Mouse (Mus musculus): ENCODE measurements around the gene Dus1l. TPM values are rescaled to one million over a fixed set of nuclear protein-coding genes. Genes with fewer than 3 reads are reported as not detected.
"Not testable (repeated sequence)": the region's sequence is repeated elsewhere in the genome, so short reads cannot be mapped to it uniquely, and the experiment has no call there.

The Dus1l gene
- total RNA-seq, 2 experiments from 2014 or later, result 40.1 to 45.5 TPM

DNA sequence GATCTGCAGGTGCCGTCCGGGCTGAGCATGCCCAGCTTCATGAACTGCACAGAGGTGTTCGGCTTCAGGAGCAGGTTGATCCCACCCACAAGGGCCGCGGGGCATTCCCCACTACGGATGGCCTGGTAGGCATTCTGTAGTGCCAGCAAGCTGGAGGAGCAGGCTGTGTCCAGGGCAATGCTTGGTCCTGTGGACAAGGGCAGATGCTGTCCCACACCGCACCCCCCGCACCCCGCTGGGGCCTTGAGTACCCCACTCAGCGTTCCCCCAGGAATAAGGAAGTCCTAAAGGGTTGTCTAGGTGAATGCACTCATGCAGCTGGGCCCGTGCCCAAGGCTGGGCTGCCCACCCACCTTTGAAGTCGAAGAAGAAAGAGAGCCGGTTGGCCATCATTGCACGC, 24.3 kb upstream of the Dus1l start:
- DNase-seq (ENCODE audit: low spot score in 2 of 2), result no peak

DNA sequence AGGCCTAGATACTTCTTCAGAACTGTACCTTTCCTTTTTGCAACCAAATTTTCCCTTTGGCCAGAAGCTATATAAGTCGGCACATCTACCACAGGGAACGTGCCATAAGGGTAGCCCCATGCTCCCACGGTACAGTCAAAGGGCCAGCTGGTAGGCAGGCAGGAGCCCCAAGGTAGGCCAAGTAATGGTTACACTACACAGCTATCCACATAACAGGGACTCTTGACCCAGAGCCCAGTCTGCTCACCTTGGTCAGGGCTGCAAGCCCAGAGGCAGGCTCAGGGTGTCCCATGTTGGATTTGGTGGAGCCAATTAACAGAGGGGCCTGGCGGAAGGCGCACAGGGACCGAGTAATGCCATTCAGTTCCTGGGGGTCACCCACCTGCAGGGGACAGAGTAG, 23.4 kb upstream of the Dus1l start:
- no peak for DNase-seq (ENCODE audit: low spot score in 2 of 2)

DNA sequence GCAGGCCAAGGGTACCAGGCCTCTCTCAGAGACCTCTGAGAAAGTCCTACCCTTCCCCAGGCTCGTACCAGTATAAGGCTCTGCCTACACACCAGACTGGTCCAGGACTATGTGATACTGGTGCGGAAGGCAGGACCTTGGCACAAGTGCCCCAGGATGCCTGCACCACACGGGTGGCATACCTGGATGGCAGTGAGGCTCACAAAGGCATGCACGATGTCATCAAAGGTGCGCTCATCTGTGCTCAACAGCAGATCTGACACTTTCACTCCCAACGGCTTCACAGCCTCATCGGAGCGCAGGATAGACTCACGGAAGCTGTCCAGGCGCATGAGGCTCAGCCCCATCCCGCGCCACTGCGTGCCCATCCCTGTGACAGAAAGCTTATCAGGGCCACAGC, 22.0 kb upstream of the Dus1l start:
- DNase-seq (ENCODE audit: low spot score in 2 of 2), result no peak

DNA sequence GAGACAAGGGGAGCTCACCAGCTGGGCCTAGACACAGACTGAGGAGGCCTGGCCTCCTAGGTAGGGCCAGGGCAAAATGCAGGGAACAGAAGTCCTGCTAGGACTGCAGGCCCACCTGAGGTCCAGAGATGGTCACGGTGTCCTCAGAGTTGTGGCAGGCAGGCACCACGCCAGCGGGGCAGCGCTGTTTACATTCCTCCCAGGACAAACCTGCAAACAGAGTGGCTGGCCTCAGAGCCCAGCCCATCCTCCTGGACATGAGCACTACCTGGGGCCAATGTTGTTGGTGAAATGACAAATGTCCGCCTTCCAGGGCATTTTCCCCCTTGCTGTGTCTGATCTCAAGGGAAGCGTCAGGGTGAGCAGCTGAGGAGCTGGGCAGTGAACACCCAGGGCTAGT, 21.2 kb upstream of the Dus1l start:
- DNase-seq (ENCODE audit: low spot score in 2 of 2), result no peak

DNA sequence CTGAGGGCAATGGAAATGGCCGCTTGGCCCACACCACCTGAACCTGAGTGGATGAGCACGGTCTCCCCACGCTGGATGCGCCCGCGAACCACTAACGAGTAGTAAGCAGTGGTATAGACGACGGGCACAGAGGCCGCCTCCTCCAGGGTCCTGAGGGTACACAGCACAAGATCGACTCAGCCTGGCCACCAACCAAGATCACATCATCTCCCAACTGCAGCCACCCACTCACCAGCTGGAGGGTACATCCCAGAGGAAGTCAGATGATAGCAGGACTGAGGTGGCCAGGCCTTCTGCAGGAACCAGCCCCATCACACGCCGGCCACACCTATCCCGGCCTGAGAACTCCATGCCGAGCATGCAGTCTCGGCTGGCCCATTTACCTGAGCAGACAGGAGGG, 15.9 kb upstream of the Dus1l start:
- DNase-seq (ENCODE audit: low spot score in 2 of 2), result no peak

DNA sequence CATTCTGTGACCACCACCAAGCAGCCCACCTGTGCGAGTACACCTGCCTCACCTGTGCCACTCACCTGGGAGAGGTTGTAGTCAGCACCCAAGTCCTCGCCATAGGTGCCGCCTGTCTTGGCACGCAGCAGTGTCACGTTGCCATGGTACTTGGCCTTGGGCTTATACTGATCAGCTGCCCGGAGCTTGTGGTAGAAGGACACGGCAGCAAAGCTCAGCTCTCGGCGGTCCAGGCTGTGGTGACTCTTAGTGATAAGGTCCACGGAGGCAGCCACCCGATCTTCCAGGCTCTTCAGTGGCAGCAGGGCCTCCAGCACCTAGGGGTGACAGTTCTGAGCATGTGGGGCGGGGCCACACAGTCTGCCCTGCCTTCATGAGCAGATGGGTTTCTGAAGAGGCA, 11.8 kb upstream of the Dus1l start:
- DNase-seq (ENCODE audit: low spot score in 2 of 2), result no peak

DNA sequence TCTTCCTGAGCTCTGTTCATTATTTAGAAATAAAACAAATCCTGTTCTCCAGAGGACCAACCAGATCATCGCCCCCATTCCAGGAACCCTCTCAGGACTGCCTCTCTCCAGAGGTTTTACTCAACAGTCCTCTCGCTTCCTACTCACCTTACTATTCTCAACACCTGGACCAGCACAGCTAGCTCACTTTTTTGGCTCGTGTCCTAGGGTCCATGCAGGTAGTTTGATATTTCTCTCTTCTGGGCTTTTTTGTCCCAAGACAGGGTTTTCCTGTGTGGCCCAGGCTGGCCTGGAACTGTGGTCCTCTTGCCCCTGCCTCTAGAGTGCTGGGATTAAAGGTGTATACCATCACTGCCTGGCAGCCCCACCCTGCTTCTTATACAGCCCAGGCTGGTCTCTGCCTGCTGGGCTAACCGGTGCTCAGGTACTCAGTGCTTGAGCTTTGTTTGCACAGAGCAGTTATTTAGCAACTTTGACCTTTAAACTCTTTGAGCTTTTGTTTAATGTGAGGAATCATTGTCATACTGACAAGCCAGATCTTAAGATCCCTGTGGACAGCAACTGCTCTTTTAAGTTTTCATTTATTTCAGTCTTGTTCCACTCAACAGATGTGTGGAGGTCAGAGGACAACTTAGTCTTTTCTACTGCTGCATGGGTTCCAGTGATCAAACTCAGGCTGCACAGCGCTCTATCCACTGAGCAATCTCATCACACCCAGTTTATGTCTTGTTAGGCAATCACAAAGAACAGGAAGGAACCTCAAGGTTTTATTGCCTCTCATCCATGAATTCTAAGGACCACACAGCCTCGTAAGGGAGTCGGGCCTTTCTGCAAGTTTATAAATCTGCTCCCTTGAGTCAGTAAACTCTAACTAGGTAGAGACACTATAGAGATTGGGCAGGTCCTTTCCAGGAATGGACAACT, 9.4 kb upstream of the Dus1l start:
- no peak for DNase-seq (ENCODE audit: low spot score in 2 of 2)

DNA sequence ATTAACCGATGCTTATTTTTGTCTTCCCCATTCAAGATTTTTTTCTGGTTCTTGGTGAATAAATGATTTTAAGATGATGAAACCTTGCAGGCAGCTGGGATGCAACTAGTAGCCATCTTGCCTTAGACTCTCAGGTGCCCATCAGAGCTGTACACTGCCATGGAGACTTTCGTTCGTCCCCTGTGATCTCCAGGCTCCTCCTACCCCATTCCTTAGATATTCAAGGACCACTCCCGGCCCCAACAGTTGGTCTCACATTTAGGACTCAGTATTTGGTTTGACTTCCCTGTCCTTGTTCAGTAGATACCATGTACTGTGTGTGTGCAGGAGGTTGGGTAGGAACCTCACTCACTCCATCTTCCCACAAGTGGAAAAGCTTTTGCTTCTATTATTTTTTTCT, 8.6 kb upstream of the Dus1l start:
- DNase-seq (ENCODE audit: low spot score in 2 of 2), result no peak

DNA sequence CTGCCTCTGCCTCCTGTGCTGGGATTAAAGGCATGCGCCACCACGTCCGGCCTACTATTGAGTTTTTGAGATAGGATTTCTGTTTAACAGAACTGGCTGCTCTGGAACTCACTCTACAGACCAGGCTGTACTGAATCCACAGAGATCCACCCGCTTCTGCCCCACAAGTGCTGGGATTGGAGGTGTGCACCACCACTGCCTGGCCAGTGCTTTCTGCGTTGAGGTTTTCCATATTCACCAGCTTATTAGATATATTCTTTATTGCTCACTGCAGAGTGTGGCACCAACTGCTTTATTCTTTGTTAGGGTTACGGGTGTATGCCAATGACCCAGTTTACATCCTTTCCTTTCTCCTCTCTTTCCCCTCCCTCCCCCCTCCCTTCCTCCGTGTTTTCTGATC, 8.1 kb upstream of the Dus1l start:
- DNase-seq (ENCODE audit: low spot score in 2 of 2), result no peak

DNA sequence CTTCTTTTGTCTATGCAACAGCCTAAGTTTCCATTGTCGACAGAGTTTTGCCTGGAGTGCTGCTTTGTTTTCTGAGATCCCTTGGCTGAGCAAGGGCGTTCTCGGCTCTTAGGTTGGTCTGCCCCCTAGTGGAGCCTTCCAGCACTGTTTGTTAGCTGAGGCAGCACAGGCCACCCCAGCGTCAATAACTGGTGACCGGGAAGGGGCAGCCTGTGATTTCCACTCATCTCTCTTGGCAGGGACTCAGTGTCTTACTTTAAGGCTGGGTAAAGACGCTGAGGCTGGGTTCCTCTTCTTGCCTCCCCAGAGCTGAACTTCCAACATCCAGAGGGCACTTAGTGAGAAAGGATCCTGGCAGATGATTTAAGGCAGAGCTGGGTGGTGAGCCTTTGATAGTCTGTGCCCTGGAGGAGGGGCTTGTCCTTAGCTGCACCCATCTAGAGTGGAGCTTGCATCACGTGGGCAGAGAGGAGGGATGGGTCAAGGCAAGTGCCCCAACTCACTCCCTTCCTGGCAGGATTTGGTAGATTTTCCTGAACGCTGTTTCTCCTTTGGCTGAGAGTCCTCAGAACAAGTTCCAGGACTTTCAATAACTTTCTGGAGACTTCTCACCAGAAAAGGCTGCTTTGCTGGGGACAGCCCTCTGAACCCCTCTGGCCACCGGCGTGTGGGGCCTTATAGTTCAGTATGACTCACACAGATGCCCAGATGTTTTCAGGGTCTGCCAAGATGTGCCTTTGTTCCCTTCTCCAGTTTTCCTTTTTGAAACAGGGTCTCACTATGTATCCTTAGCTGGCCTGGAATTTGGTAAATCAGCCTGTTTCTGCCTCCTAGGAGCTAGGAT, 4.1 kb upstream of the Dus1l start:
- DNase-seq (ENCODE audit: low spot score in 2 of 2), result peak; percentile 83 to 89

DNA sequence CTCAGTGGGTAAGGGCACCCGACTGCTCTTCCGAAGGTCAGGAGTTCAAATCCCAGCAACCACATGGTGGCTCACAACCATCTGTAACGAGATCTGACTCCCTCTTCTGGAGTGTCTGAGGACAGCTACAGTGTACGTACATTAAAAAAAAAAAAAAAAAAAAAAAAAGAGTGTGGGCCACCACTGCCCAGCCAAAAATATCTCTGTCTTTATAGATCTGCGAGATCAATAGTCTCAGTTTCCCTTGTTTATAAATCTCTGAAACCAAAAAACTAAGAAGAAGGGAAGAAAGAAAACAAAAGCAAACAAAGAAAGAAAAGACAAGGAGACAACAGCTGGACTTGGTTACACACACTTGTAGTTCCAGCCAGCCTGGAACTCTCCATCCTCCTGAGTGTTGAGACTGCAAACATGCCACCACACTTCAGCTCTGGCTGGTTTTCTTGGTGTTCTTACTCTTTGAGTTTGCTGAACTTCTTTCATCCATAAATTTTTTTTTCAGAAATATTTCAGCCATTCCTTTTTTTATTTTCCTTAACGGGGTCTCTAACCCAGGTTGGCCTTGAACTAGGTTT, 3.2 kb upstream of the Dus1l start:
- DNase-seq (ENCODE audit: low spot score in 2 of 2), result no peak

DNA sequence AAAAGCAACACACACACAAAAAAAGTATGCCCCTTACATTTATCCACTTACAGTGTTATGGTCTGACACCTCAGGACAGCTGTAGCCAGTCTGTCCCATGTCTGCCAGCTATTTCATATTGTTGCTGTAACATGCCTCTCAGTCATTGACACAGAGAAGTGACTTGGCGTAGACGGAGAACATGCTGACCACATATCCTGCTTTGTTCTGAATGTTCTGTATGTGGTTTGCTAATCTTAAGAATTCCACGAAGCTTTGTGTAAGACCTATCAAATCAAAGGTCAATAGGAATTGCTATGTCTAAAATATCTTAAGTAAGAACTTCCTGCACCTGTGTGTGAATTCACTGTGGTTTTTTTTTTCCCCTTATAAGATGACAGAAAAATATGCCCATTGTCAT, 2.0 kb upstream of the Dus1l start:
- no peak for DNase-seq (ENCODE audit: low spot score in 2 of 2)

DNA sequence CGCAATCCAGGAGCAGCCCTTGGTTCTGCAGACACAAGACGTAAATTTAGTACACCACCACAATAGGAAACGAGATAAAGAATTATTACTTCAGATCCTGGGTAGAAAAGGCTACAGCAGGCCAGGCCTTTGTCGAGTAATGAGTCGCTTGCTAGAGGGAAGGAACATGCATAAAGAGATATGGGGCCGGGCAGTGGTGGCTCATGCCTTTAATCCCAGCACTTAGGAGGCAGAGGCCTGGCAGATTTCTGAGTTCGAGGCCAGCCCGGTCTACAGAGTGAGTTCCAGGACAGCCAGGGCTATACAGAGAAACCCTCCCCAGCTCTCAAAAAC, 377 bp upstream of the Dus1l start:
- DNase-seq (ENCODE audit: low spot score in 2 of 2), result no peak

DNA sequence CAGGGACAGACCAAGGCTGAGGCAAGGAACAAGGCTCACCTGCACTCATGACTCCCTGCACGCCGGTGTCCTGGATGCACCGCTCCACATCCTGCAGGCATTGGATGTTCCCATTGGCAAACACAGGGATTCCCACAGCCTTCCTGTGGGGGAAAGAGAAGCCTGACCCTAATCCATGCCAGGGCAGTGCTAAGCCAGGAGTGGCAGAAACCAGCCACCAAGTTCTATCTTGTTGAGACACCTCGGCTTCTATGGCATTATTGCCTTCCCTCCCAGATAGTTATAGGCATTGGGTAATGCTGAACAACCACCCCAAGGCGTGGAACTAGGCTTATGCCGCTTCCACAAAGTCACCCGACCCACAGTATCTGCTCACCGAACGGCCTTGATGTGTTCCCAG, 3.6 kb downstream of the Dus1l start:
- no peak for DNase-seq (ENCODE audit: low spot score in 2 of 2)

DNA sequence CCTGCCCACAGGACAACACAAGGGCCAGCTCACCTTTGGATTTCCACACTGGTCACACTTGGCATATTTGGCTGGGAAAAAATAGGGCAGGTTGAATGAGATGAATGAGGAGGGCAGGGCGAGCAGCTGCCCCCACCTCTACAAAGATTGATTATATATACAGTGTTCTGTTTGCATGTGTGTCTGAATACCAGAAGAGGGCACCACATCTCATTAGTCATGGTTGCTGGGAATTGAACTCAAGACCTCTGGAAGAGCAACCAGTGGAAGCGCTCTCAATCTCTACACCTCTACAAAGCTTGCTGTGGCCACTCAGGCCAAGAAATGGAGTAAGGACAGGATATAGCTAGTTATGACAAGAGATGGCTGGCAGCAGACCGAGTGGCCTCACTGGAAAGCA, 6.4 kb downstream of the Dus1l start:
- no peak for DNase-seq (ENCODE audit: low spot score in 2 of 2)

DNA sequence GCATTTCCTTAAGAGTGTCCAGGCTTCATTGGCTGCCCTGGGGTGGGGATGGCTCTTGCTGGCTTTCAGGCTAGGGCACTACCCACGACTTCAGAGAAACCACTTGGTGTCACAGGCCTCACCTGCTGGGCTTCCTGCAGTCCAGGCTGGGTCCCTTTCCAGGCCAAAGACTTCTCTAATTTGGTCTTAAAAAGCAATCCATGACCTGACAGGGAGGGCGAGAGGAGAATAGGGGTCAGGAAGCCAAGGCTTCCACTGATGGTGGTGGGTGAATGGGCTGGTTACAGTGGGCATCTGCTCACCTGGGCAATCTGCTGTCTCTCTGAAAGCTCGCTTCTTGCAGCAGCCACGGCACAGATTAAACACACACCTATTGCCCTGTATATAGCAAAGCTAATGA, 6.8 kb downstream of the Dus1l start:
- DNase-seq (ENCODE audit: low spot score in 2 of 2), result no peak

DNA sequence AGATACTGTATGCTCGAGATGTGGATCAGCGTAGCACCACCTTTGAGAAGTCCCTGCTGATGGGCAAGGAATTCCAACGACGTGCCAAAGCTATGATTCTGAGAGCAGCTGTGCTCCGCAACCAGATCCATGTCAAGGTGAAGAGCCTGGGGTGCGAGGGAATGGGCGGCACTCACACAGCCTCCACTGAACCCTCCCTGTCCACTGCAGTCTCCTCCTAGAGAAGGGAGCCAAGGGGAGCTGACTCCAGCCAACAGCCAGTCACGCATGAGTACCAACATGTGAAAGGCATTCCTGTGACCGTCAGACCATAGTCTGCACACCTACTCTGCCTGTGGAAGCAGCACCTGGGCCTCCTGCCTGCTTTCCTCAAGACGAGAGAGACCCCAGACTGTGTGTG, 7.7 kb downstream of the Dus1l start:
- DNase-seq (ENCODE audit: low spot score in 2 of 2), result not testable (repeated sequence)

DNA sequence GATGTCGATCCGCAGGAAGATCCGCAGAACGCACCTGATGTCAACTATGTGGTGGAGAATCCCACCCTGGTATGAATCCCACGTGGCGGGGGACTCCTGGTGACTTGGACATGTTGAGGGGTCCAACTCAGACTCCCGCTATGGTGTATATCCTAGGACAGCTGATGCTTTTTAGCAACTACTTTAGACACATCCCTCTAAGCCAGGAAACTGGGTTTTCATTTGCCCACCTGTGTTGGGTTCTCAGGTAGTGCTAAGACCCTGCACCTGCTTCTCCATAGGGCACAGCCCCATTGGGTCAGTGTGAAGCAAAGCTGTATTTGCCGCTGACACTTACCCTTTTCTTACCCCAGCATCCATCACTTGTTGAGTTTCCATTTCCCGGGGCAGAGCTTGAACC, 11.1 kb downstream of the Dus1l start:
- no peak for DNase-seq (ENCODE audit: low spot score in 2 of 2)

DNA sequence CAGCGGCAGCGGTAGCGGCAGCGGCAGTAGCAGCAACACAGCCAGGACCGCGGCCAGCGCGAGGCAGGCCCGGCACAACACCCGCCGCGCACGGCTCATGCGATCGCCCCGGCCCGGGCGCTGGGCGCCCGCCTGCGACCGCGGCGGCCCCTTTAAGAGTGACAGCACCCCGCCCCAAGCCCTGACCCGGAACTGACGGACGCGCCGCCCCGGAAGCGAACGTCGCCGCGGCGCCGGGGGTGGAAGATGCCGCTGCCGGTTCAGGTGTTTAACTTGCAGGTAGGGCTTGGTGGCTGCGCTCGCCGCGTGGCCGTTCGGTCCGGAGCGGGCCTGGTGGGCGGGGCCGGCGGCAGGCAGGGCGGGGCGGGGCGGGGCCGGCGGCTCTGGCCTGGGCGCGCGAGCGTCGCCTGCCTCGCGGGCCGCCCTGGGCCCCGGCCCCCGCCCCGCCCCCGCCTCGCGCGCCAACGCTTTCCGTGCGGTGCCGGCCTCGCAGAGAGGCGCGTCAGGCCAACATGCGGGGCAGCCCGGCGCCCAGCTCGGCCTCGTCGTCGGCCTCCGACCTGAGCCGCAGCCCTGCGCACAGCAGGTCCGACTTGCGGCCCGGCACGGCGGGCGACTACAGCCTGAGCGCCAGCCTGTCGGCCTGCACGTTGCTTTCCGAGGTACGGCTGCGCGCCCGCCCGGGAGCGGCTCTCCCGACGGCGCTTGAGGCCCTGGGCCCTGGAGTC, 12.0 kb downstream of the Dus1l start, which contains the start of the genes Rfng and Gps1:
Gene Rfng, minus strand, starts transcription at position 144 of the 728 bp plus-strand sequence.
Gene Gps1, plus strand, starts transcription at position 209 of the 728 bp plus-strand sequence.
- DNase-seq (ENCODE audit: low spot score in 2 of 2), result peak; percentile 75 to 81

DNA sequence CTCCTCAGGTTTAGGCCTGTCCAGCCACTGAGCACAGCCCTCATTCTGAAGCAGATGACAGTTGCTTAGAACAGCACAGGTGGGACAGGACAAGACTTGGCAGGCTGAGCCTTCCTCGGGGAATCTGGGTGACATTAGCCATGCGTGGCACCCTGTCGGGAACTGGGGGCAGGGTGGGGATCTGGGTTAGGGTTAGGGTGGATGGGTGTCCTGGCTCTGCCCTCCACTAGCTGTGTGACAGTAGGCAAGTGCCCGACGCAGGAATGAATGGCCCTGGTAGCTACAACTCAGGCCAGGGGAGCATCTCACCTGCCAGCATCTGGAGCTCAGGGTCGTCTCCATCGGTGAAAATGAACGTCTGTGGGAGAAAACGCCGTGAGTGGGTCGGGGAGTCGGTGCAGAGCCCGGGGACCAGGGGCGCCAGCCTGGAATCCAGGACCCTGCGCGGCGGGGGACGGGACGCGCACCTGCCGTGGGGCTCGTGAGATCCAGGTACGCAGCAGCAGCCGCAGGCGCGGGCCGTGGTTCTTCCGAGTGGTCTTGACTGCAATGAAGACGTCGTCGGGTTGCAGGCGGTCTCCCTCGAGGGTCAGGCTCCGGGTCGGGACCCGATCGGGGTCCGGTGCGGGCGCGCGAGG, 12.7 kb downstream of the Dus1l start:
- DNase-seq (ENCODE audit: low spot score in 2 of 2), result no peak

DNA sequence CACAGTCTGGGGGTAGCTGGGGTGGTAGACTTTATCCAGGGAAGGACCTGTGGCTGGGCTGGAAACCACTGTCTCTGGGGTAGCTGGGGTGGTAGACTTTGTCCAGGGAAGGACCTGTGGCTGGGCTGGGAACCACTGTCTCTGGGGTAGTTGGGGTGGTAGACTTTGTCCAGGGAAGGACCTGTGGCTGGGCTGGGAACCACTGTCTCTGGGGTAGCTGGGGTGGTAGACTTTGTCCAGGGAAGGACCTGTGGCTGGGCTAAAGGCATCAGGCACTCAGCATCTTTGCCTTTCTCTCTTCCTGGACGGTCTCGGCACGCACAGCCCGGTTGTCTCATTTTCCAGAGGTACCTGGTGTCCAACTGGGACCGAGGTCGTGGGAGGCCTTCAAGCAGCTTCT, 14.8 kb downstream of the Dus1l start:
- DNase-seq (ENCODE audit: low spot score in 2 of 2), result not testable (repeated sequence)

Measured in layer of hippocampus, postnatal 14 days (tissue).